10 mouse cellular contexts compared by ENCODE assay signal in genomic region chr1:74926721-74927120, GRCm38 (mm10). TPM values are rescaled to one million over a fixed set of nuclear protein-coding genes. Genes with fewer than 3 reads are reported as not detected.
DNase-seq lines count a peak whose midpoint lies in the region; ATAC-seq and TF ChIP-seq lines count a peak whose summit lies in the region.
"Had no signal": no experiment of that assay in that cellular context is flagged by ENCODE, and none has a peak within 500 bp of the region (broad histone marks: within the 10 kb centered on the region; RNA-seq: fewer than 3 reads in every experiment).

No protein-coding gene starts in this region.

- H3K4me1 ChIP-seq in liver, adult 2 months (ENCODE audit: control insufficient read depth, insufficient read depth, low read length) = no peaks in the 10 kb centered on the region
- no peaks in the 10 kb centered on the region for H3K4me1 ChIP-seq in intestine, postnatal 0 days (replicated peaks; ENCODE audit: control insufficient read depth, insufficient read depth, low read length)
- H3K4me1 ChIP-seq: liver, embryonic 15.5 days; stomach, embryonic 15.5 days had no signal

- no peak overlapping the region for H3K4me2 ChIP-seq in intestine, postnatal 0 days (replicated peaks; ENCODE audit: low read depth)
- H3K4me2 ChIP-seq: liver, embryonic 15.5 days; stomach, embryonic 15.5 days had no signal

- no peak overlapping the region for H3K4me3 ChIP-seq in liver, adult 2 months (ENCODE audit: insufficient read depth, low read depth, low read length)
- H3K4me3 ChIP-seq in intestine, postnatal 0 days (ENCODE audit: low read depth, low read length) = no peak overlapping the region
- H3K4me3 ChIP-seq: liver, embryonic 15.5 days; stomach, embryonic 15.5 days had no signal

- TF ChIP-seq CTCF in liver, adult 2 months (IDR thresholded peaks at IDR 0.05; ENCODE audit: low read depth, low read length) = peak; percentile 98
- TF ChIP-seq CTCF in brain, embryonic 14.5 days (IDR thresholded peaks at IDR 0.05; ENCODE audit: borderline replicate concordance, extremely low read depth, insufficient read depth, insufficient read length) = peak; percentile 85
- peak; percentile 99 for TF ChIP-seq CTCF in intestine, postnatal 0 days (IDR thresholded peaks at IDR 0.05; ENCODE audit: low read depth)

- no peaks in the 10 kb centered on the region for H3K27me3 ChIP-seq in liver, adult 2 months (ENCODE audit: control insufficient read depth, insufficient read depth, low read length)
- no peaks in the 10 kb centered on the region for H3K27me3 ChIP-seq in intestine, postnatal 0 days (replicated peaks; ENCODE audit: control insufficient read depth, insufficient read depth, low read length)

- H3K9me3 ChIP-seq in intestine, postnatal 0 days (ENCODE audit: control insufficient read depth) = no peaks in the 10 kb centered on the region
- H3K9me3 ChIP-seq: liver, embryonic 15.5 days; stomach, embryonic 15.5 days had no signal

- no peak for TF ChIP-seq POLR2A in liver, adult 2 months (IDR thresholded peaks at IDR 0.05; ENCODE audit: extremely low read depth, insufficient read depth, low read length)
- TF ChIP-seq POLR2A in brain, embryonic 14.5 days (IDR thresholded peaks at IDR 0.05; ENCODE audit: borderline replicate concordance, extremely low read depth, insufficient read depth, insufficient read length, poor library complexity, severe bottlenecking) = no peak

- ATAC-seq in CD4-positive, CD25-positive, alpha-beta regulatory T cell, adult 4 months = no peak
- ATAC-seq in intestine, postnatal 0 days = no peak
- ATAC-seq in megakaryocyte-erythroid progenitor cell, adult 5-6 weeks (replicated peaks; ENCODE audit: low FRiP score, low TSS enrichment, poor library complexity, severe bottlenecking) = 0 out of 2 replicates have a peak, but pooled peaks have one; percentile 70

- 34% methylated on average over 6 of the region's 6 CpGs for WGBS in liver, adult 2 months
- 29% methylated on average over 6 of the region's 6 CpGs for WGBS in intestine, postnatal 0 days

- no peak overlapping the region for H3K27ac ChIP-seq in liver, adult 2 months (replicated peaks; ENCODE audit: insufficient read depth, low read depth, low read length)
- no peak overlapping the region for H3K27ac ChIP-seq in intestine, postnatal 0 days (ENCODE audit: low read depth, low read length)
- H3K27ac ChIP-seq: liver, embryonic 15.5 days; stomach, embryonic 15.5 days had no signal

- no peaks in the 10 kb centered on the region for H3K79me2 ChIP-seq in liver, adult 2 months (ENCODE audit: control insufficient read depth, insufficient read depth, low read length)

- DNase-seq in CD4-positive, CD25-positive, alpha-beta regulatory T cell, adult 2 months (ENCODE audit: low read depth, low spot score) = peak; percentile 13
- peak; percentile 17 for DNase-seq in liver, adult 2 months (ENCODE audit: extremely low read depth, low read depth, low spot score)
- DNase-seq in liver = no peak
- DNase-seq in brain, embryonic 14.5 days (ENCODE audit: low read depth) = peak; percentile 35
- DNase-seq in spleen, postnatal 10 days (ENCODE audit: low spot score in 2 of 2) = no peak

- H3K36me3 ChIP-seq in liver, adult 2 months (ENCODE audit: control insufficient read depth, insufficient read depth, low read length) = no peaks in the 10 kb centered on the region
- H3K36me3 ChIP-seq in intestine, postnatal 0 days (ENCODE audit: control insufficient read depth, insufficient read depth) = no peaks in the 10 kb centered on the region
- H3K36me3 ChIP-seq: liver, embryonic 15.5 days; stomach, embryonic 15.5 days had no signal

- no peak overlapping the region for H3K9ac ChIP-seq in liver, adult 2 months (ENCODE audit: low read depth, low read length)
- H3K9ac ChIP-seq in intestine, postnatal 0 days (ENCODE audit: low read depth, low read length) = no peak overlapping the region
- H3K9ac ChIP-seq: liver, embryonic 15.5 days; stomach, embryonic 15.5 days had no signal

RNA-seq across cellular contexts. Expression of gene Cfap65, which starts 8.7 kb away (rescaled TPM):
- not detected for polyA plus RNA-seq in CD4-positive, CD25-positive, alpha-beta regulatory T cell, adult 4 months (2017; shearing (Covaris generic))
- not detected in 2 replicates for total RNA-seq in liver, adult 2 months (2014; rRNA removed)
- polyA plus RNA-seq in liver, adult 2 months (2012; rRNA removed) = not detected in 2 replicates
- polyA plus RNA-seq in brain, embryonic 14.5 days (2012; rRNA removed) = 2.4 and 3.9 TPM in 2 replicates
- 0.03 and 0.04 TPM in 2 replicates for polyA plus RNA-seq in intestine, postnatal 0 days (2015; fragmentation: Nextera tagmentation; extraction: Ambion mirVana)
- total RNA-seq in megakaryocyte-erythroid progenitor cell, adult 5-6 weeks (2014; fragmentation: Nextera tagmentation) = not detected in 2 replicates
- total RNA-seq in megakaryocyte-erythroid progenitor cell, adult 5-6 weeks (2017) = not detected in 2 replicates
- polyA plus RNA-seq: liver, embryonic 15.5 days had no signal

RNA-seq across cellular contexts. Expression of gene Ihh, which starts 24.8 kb away (rescaled TPM):
- polyA plus RNA-seq in CD4-positive, CD25-positive, alpha-beta regulatory T cell, adult 4 months (2017; shearing (Covaris generic)) = not detected
- total RNA-seq in liver, adult 2 months (2014; rRNA removed) = 0.55 and 0.87 TPM in 2 replicates
- polyA plus RNA-seq in liver, adult 2 months (2012; rRNA removed) = 1.4 and 3.5 TPM in 2 replicates
- polyA plus RNA-seq in brain, embryonic 14.5 days (2012; rRNA removed) = 0.47 and 0.57 TPM in 2 replicates
- 24.9 and 25.3 TPM in 2 replicates for polyA plus RNA-seq in intestine, postnatal 0 days (2015; fragmentation: Nextera tagmentation; extraction: Ambion mirVana)
- not detected in 2 replicates for total RNA-seq in megakaryocyte-erythroid progenitor cell, adult 5-6 weeks (2014; fragmentation: Nextera tagmentation)
- 0.80 TPM in 1 of 2 replicates, not detected in the other for total RNA-seq in megakaryocyte-erythroid progenitor cell, adult 5-6 weeks (2017)

RNA-seq across cellular contexts. Expression of gene Cryba2, which starts 33.8 kb away (rescaled TPM):
- not detected for polyA plus RNA-seq in CD4-positive, CD25-positive, alpha-beta regulatory T cell, adult 4 months (2017; shearing (Covaris generic))
- not detected in 2 replicates for total RNA-seq in liver, adult 2 months (2014; rRNA removed)
- not detected in 2 replicates for polyA plus RNA-seq in liver, adult 2 months (2012; rRNA removed)
- polyA plus RNA-seq in brain, embryonic 14.5 days (2012; rRNA removed) = 0.44 and 1.1 TPM in 2 replicates
- polyA plus RNA-seq in intestine, postnatal 0 days (2015; fragmentation: Nextera tagmentation; extraction: Ambion mirVana) = 0.71 and 1.2 TPM in 2 replicates
- not detected in 2 replicates for total RNA-seq in megakaryocyte-erythroid progenitor cell, adult 5-6 weeks (2014; fragmentation: Nextera tagmentation)
- total RNA-seq in megakaryocyte-erythroid progenitor cell, adult 5-6 weeks (2017) = not detected in 2 replicates
- polyA plus RNA-seq: liver, embryonic 15.5 days had no signal

RNA-seq across cellular contexts. Expression of gene Fev, which starts 41.5 kb away (rescaled TPM):
- not detected for polyA plus RNA-seq in CD4-positive, CD25-positive, alpha-beta regulatory T cell, adult 4 months (2017; shearing (Covaris generic))
- total RNA-seq in liver, adult 2 months (2014; rRNA removed) = not detected in 2 replicates
- polyA plus RNA-seq in liver, adult 2 months (2012; rRNA removed) = not detected in 2 replicates
- polyA plus RNA-seq in brain, embryonic 14.5 days (2012; rRNA removed) = 0.47 and 3.4 TPM in 2 replicates
- 0.59 and 1.3 TPM in 2 replicates for polyA plus RNA-seq in intestine, postnatal 0 days (2015; fragmentation: Nextera tagmentation; extraction: Ambion mirVana)
- not detected in 2 replicates for total RNA-seq in megakaryocyte-erythroid progenitor cell, adult 5-6 weeks (2014; fragmentation: Nextera tagmentation)
- total RNA-seq in megakaryocyte-erythroid progenitor cell, adult 5-6 weeks (2017) = not detected in 2 replicates

Comparison
In these comparisons a context has a peak if more than half of its experiments do, and no peak if none do; other contexts are left out.
1. DNase-seq: peak in CD4-positive, CD25-positive, alpha-beta regulatory T cell, adult 2 months (single experiment), liver, adult 2 months (single experiment) and brain, embryonic 14.5 days (single experiment); none in liver (single experiment) and spleen, postnatal 10 days (0 of 2).
2. Peak in every context shown above with its lines, with median percentiles within 50 percentile points of each other: CTCF ChIP-seq.